Mouse (Mus musculus) erythroblast, embryonic 14.5 days (primary cell): ENCODE measurements around the gene Magi1. TPM values are rescaled to one million over a fixed set of nuclear protein-coding genes. Genes with fewer than 3 reads are reported as not detected.

Experiments used
- H3K27me3 ChIP-seq: 2 replicates; pipeline ENCODE4 v1.6.1; 2012; ENCODE audit warnings: inconsistent platforms; ENCODE audit not compliant: control insufficient read depth
- H3K36me3 ChIP-seq: 2 replicates; pipeline ENCODE4 v1.6.1; 2012; ENCODE audit warnings: mild to moderate bottlenecking, inconsistent platforms; ENCODE audit not compliant: control insufficient read depth
- H3K4me1 ChIP-seq: 2 replicates; pipeline ENCODE4 v1.6.1; 2012; ENCODE audit warnings: inconsistent platforms; ENCODE audit not compliant: control insufficient read depth
- H3K4me3 ChIP-seq: replicated peaks from 2 replicates; pipeline ENCODE3; 2012; ENCODE audit warnings: moderate library complexity, mild to moderate bottlenecking, inconsistent platforms
- H3K9me3 ChIP-seq: 2 replicates; pipeline ENCODE4 v1.6.1; 2012; ENCODE audit warnings: low read length, inconsistent platforms, mixed read lengths; ENCODE audit not compliant: control insufficient read depth
- GATA1 ChIP-seq: IDR thresholded peaks from 2 replicates; pipeline ENCODE4 v1.6.1; 2012; ENCODE audit warnings: low read length, inconsistent platforms, mixed read lengths
- TAL1 ChIP-seq: IDR thresholded peaks from 3 replicates; pipeline ENCODE4 v1.6.1; 2012; ENCODE audit warnings: low read length, inconsistent platforms, mixed read lengths
- polyA plus RNA-seq: library from polyadenylated mRNA; stranded (reverse); fragments of >175 nt; gene quantifications from 2 replicates; pipeline ENCODE4 v1.2.3, GENCODE M21; 2012

Magi1 gene
- polyA plus RNA-seq, 1 experiment = 0.16 TPM

DNA sequence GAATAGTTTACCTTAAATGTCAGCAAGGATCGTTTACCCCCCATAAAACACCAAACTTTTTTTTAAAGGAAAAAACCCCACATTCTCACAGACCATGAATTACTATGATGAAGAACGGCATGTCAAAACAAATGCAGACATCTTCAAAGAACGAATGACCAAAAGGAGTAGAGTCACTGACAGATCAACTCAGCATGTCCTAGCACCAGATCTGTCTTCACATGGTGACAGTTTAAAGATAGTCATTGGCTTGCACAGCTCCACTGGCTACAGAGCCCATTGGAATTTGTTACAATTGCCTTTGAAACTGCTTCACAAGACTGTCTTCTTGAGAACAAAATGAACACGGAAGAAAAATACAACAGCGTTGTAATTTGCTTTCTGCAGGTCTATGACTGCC, 212.0 kb downstream of the Magi1 start:
- no peaks in the 10 kb centered on the region for H3K9me3 ChIP-seq
- H3K4me1 ChIP-seq = peaks cover 7% of the 10 kb centered on the region
- H3K27me3 ChIP-seq = no peaks in the 10 kb centered on the region; the same call in 1 of the 2 replicates
- no peaks in the 10 kb centered on the region for H3K36me3 ChIP-seq
- no peak overlapping the region for H3K4me3 ChIP-seq
- TF ChIP-seq TAL1 = no peak
- no peak for TF ChIP-seq GATA1

DNA sequence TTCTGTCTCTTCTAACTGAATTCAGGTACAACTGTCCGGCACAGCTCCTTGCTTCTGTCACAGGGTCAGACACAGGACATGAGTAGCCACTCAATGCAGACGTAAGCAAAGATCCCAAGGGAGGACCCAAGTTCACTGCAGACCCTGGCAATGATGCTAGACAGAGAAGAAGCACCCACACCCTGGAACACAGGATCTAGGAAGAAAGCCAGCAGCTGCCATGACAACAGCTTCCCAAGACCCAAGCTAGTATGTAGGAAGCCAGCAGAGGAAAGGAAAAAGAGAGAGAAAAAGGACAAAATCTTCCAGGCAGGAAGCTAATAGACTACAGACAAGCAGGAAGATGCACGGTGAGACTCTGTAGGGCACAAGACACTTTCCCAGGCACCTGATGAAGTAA, 213.0 kb downstream of the Magi1 start:
- Histone ChIP-seq H3K4me1 (peaks cover 7% of the 10 kb centered on the region), H3K36me3 (no peaks in the 10 kb centered on the region), H3K4me3 (no peak overlapping the region), H3K9me3 (no peaks in the 10 kb centered on the region), H3K27me3 (no peaks in the 10 kb centered on the region; the same call in 1 of the 2 replicates)
- no peak for TF ChIP-seq GATA1

DNA sequence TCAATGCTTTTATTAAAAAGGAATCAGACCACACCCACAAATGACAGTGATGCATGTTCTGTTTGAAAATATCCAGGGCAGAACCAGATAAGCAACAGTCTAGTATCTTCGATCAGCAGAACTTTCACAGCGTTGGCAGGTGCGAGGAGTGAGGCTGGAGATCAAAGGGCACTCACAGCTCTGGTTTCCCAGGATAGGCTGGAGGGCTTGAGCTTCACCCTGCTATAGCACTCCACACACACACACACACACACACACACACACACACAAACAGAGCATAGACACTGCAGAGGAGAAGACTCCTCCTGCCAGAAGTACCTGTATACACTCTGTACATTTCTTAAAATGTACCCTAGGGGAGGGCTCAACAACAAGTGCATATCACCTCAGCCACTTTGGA, 214.3 kb downstream of the Magi1 start:
- Histone ChIP-seq H3K9me3 (no peaks in the 10 kb centered on the region), H3K4me3 (no peak overlapping the region), H3K4me1 (peaks cover 9% of the 10 kb centered on the region), H3K36me3 (no peaks in the 10 kb centered on the region), H3K27me3 (no peaks in the 10 kb centered on the region)
- TF ChIP-seq TAL1 (no peak), GATA1 (no peak)

DNA sequence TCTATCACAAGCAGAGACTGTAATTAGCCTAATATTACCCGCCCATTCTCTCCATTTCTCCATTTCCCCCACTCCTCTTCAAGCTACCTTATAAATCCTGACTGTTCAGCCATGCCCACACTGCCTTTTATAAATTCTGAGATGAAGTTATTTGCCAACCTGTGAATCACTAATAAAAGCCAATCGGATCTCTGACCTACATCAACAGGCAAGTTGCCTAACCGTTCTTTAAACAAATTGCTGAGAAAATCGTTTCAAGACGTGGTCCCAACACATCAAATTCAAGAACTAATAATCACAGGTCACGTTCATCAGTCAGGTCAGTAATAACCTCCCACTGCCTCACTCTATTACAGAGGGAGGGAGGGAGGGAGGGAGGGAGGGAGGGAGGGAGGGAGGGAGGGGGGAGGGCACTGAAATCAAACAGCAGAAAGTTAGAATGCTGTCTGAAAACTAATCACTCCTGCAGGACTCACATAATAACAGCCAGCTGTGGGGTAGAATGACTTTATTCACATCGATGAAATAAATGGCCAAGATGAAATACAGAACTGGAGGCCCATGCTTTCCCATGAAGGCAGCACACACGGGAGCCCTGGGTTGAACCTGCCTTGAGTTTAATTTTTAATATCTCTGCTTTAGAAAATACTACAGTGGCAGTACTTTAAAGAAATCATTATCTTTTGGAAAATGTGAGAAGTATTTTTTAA, 215.8 kb downstream of the Magi1 start:
- Histone ChIP-seq H3K36me3 (no peaks in the 10 kb centered on the region), H3K4me1 (peaks cover 9% of the 10 kb centered on the region), H3K27me3 (no peaks in the 10 kb centered on the region), H3K9me3 (no peaks in the 10 kb centered on the region), H3K4me3 (no peak overlapping the region)
- no peak for TF ChIP-seq GATA1
- no peak for TF ChIP-seq TAL1

DNA sequence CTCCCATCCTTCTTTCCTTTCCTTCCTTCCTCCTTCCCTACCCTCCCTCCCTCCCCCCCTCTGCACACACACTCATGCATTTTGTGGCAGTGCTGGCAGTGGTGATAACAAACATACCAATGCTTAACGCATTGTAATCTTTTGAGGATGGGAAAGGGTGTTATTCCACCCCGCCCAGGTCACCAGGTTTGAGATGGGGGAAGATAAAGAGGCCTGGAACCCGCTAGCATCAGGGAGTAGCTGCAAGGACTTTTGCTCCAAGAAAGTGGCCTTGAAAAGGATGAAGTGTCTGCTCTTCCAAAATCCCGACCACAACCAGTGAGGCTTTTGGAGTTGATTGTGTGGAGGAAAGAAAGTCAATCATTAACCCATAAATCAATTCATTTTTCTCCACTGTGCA, 218.9 kb downstream of the Magi1 start:
- H3K4me3 ChIP-seq = no peak overlapping the region
- no peak for TF ChIP-seq GATA1
- no peak for TF ChIP-seq TAL1
- H3K4me1 ChIP-seq = peaks cover 11% of the 10 kb centered on the region
- H3K9me3 ChIP-seq = no peaks in the 10 kb centered on the region
- no peaks in the 10 kb centered on the region for H3K36me3 ChIP-seq
- no peaks in the 10 kb centered on the region for H3K27me3 ChIP-seq

DNA sequence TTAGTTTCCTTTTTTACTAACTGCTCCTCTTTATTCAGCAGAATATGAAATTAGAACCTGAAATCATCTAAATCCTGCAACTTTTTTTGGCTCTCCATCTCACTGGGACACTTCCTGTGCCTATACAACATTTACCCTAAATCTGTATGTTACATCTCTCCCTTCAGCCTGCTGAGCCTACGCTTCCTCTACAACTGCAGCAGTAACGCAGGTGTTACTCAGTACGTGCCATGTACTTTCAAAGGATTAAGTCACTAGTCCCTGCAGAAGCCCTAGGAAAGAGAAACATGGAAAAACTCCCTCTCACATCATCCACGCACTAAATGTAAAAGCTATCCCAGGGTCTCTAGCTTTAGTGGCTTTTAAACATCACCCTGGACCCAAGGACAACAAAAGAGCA, 220.2 kb downstream of the Magi1 start:
- no peak overlapping the region for H3K4me3 ChIP-seq
- H3K4me1 ChIP-seq = peaks cover 4% of the 10 kb centered on the region; the same call in 1 of the 2 replicates
- H3K27me3 ChIP-seq = no peaks in the 10 kb centered on the region
- H3K36me3 ChIP-seq = no peaks in the 10 kb centered on the region
- no peaks in the 10 kb centered on the region for H3K9me3 ChIP-seq
- no peak for TF ChIP-seq TAL1
- no peak for TF ChIP-seq GATA1

DNA sequence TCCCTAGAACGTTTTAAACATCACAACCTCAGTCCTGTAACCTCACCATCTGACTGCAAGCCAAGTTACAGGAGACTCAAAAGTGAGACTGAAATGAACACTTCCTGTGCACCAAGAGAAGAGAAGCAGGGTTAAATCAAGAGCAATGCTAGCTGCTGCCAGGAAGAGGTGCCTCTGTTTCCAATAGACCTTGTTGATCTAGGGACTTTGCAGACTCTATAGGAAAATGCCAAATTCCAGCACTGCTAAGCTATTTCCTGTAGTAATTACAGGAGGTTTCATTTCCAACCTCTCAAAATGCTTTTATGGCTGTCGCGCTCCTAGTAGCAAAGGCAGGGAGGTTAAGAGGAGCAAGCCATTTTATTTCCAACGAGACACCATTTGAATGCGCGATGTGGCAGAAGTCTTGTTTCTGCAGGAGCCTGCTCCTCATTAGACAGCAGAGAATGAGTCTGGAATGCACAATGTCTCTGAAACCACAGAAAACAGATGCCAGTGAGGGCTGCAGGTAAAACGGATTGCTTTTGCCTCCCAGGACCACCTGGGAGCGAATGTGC, 222.2 kb downstream of the Magi1 start:
- TF ChIP-seq TAL1 (no peak), GATA1 (no peak)
- no peaks in the 10 kb centered on the region for H3K36me3 ChIP-seq
- H3K4me3 ChIP-seq = no peak overlapping the region
- H3K27me3 ChIP-seq = no peaks in the 10 kb centered on the region
- H3K9me3 ChIP-seq = no peaks in the 10 kb centered on the region
- H3K4me1 ChIP-seq = peaks cover 4% of the 10 kb centered on the region; the same call in 1 of the 2 replicates

DNA sequence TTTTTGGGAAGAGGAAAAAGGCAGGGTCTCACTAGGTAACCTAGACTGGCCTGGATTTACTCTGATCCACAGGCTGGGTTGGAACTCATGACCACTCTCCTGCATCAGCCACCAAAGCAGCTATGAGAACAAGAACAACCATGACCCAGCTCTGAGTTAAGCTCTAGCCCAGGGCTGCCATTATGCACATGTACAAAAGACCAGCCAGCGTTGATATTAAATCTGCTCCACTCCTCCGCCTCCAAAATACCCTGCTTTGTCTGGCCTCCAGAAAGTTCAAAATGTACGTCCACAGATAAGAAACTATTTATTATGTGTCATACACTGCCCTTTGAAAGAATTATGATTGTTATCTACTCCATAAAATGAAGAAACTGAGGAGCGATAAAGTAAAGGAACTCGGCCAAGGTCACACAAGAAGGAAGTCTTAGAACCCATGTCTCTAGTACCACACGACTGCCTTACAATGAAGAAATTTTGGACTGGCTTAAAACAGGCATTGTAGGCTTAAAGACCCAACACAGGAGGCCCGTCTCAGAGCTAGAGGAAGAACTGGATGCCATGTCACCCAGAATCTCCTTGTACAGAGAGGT, 223.0 kb downstream of the Magi1 start:
- H3K9me3 ChIP-seq = no peaks in the 10 kb centered on the region
- peaks cover 4% of the 10 kb centered on the region; the same call in 1 of the 2 replicates for H3K4me1 ChIP-seq
- no peaks in the 10 kb centered on the region for H3K36me3 ChIP-seq
- no peak overlapping the region for H3K4me3 ChIP-seq
- no peaks in the 10 kb centered on the region for H3K27me3 ChIP-seq
- TF ChIP-seq TAL1 (no peak), GATA1 (no peak)

DNA sequence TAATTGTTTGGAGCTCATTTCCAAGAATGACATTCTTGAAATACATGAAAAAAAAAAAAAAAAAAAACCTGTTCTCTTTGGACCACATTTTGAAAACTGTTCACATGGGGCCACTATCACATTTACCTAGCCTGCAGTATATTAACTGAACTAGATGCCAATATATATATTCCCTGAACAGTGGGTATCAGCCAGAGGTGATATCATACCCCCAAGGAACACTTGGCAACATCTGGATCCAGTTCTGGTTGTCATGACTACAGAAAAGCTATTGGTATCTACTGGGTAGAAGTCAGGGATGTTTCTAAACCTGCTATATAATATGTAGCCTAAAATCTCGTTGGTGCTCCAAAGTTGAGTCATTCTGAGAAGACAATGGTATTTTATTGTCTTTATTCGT, 224.6 kb downstream of the Magi1 start:
- TF ChIP-seq TAL1 (no peak), GATA1 (no peak)
- H3K9me3 ChIP-seq = no peaks in the 10 kb centered on the region
- 0 out of 2 replicates have a peak, but pooled peaks cover 1% of the 10 kb centered on the region for H3K4me1 ChIP-seq
- H3K4me3 ChIP-seq = no peak overlapping the region
- H3K36me3 ChIP-seq = no peaks in the 10 kb centered on the region
- no peaks in the 10 kb centered on the region for H3K27me3 ChIP-seq
